Mouse (Mus musculus) skeletal muscle tissue, adult 2 months (tissue): ENCODE data around the gene Enthd1.
"Not testable (repeated sequence)": the region's sequence is repeated elsewhere in the genome, so short reads cannot be mapped to it uniquely, and the experiment has no call there.

ENCODE experiments used
- DNase-seq: peaks from one replicate; pipeline ENCODE4 v3.0.0-alpha.2; 2012; ENCODE audit warnings: low read depth, low spot score

Gene Enthd1

GRCm38 (mm10) chr15:80565106-80565665, at the start of gene Enthd1:
Enthd1 (minus strand) TSS chr15:80565156.
- no peak for DNase-seq

GRCm38 (mm10) chr15:80613904-80614303, 48.9 kb upstream of the Enthd1 start:
- DNase-seq, result no peak

- no peak for DNase-seq
Observed at GRCm38 (mm10) chr15:80611478-80611877, 46.5 kb upstream of the Enthd1 start.

- no peak for DNase-seq
Observed at GRCm38 (mm10) chr15:80610335-80610734, 45.4 kb upstream of the Enthd1 start.

GRCm38 (mm10) chr15:80607970-80608369, 43.0 kb upstream of the Enthd1 start:
- no peak for DNase-seq

- no peak for DNase-seq
Observed at GRCm38 (mm10) chr15:80604026-80604425, 39.1 kb upstream of the Enthd1 start.

- DNase-seq, result no peak
Observed at GRCm38 (mm10) chr15:80602487-80602886, 37.5 kb upstream of the Enthd1 start.

GRCm38 (mm10) chr15:80601456-80601855, 36.5 kb upstream of the Enthd1 start:
- no peak for DNase-seq

GRCm38 (mm10) chr15:80599843-80600242, 34.9 kb upstream of the Enthd1 start:
- no peak for DNase-seq

GRCm38 (mm10) chr15:80599213-80599750, 34.3 kb upstream of the Enthd1 start:
- DNase-seq, result no peak

- DNase-seq, result no peak
Observed at GRCm38 (mm10) chr15:80598750-80599149, 33.8 kb upstream of the Enthd1 start.

- no peak for DNase-seq
Observed at GRCm38 (mm10) chr15:80593877-80594276, 28.9 kb upstream of the Enthd1 start.

GRCm38 (mm10) chr15:80592737-80593136, 27.8 kb upstream of the Enthd1 start:
- no peak for DNase-seq

- no peak for DNase-seq
Observed at GRCm38 (mm10) chr15:80590641-80591040, 25.7 kb upstream of the Enthd1 start.

- DNase-seq, result no peak
Observed at GRCm38 (mm10) chr15:80586296-80586695, 21.3 kb upstream of the Enthd1 start.

- DNase-seq, result peak; percentile 83
Observed at GRCm38 (mm10) chr15:80582581-80583495, 17.9 kb upstream of the Enthd1 start.

GRCm38 (mm10) chr15:80580585-80580984, 15.6 kb upstream of the Enthd1 start:
- not testable (repeated sequence) for DNase-seq

GRCm38 (mm10) chr15:80579121-80579520, 14.2 kb upstream of the Enthd1 start:
- no peak for DNase-seq

GRCm38 (mm10) chr15:80577166-80577960, 12.4 kb upstream of the Enthd1 start:
- DNase-seq, result no peak

- DNase-seq, result no peak
Observed at GRCm38 (mm10) chr15:80576415-80576994, 11.5 kb upstream of the Enthd1 start.

GRCm38 (mm10) chr15:80575817-80576370, 10.9 kb upstream of the Enthd1 start:
- DNase-seq, result no peak
